Mouse (Mus musculus) gastrocnemius, postnatal 36 days (tissue): Measurements from ENCODE around the gene Gatb. TPM values are rescaled to one million over a fixed set of nuclear protein-coding genes. Genes with fewer than 3 reads are reported as not detected.
"Not testable (repeated sequence)": the region's sequence is repeated elsewhere in the genome, so short reads cannot be mapped to it uniquely, and the experiment has no call there.

Experiments
- DNase-seq, 2 experiments: peaks; one replicate each; pipeline ENCODE4 v3.0.0; 2022
- intact Hi-C: fragments of 180-260 bp; cut with DNase I; formaldehyde crosslinking; loops from one replicate; pipeline ENCODE4 v1.15.1; 2025
- long read RNA-seq, 2 experiments: library from polyadenylated mRNA; stranded (forward); transcript quantifications; one replicate each; pipeline ENCODE4 v2.0.0; 2021
- total RNA-seq, 2 experiments: library from RNA; stranded (reverse); gene quantifications; 2 replicates each; pipeline ENCODE4 v1.2.3; 2021

Gene Gatb
- total RNA-seq, result 10 to 100 TPM; 14.3 to 17.9 TPM
- long read RNA-seq, experiment 1, transcript Gatb-204 (13 exons, 3,469 nt), result major isoform, 30 of 35 reads
- long read RNA-seq, experiment 1, partial matches to known transcripts, result 2 of 35 reads
- long read RNA-seq, experiment 1, other reads (novel, unspliced or antisense), result 2 of 35 reads
- long read RNA-seq, experiment 2, transcript Gatb-204 (13 exons, 3,469 nt), result major isoform, 21 of 27 reads
- long read RNA-seq, experiment 2, partial matches to known transcripts, result 3 of 27 reads
- long read RNA-seq, experiment 2, other reads (novel, unspliced or antisense), result 3 of 27 reads

- intact Hi-C loops, result loop anchor here (5.0 to 10.0 kb wide), 3 partner anchors 348 to 652 kb away; partner anchors contain the start of gene Rps3a1
- peak; percentile 95 to 99 for DNase-seq
Observed at GRCm38 (mm10) chr3:85573864-85574830, at the start of gene Gatb. TSS of gene Gatb (plus strand) at chr3:85574119.

GRCm38 (mm10) chr3:85530601-85531161 is 43.2 kb upstream of the Gatb start:
- no peak for DNase-seq
- intact Hi-C loops, result no loop called here

- no peak for DNase-seq
Observed at GRCm38 (mm10) chr3:85532376-85532775, 41.5 kb upstream of the Gatb start.

GRCm38 (mm10) chr3:85535042-85535441 is 38.9 kb upstream of the Gatb start:
- no peak for DNase-seq
- intact Hi-C loops, result no loop called here

More at GRCm38 (mm10) chr3:85532376-85532775, 41.5 kb upstream of the Gatb start:
- intact Hi-C loops, result no loop called here

- DNase-seq, result no peak
- intact Hi-C loops, result no loop called here
Observed at GRCm38 (mm10) chr3:85535621-85536520, 38.0 kb upstream of the Gatb start.

- DNase-seq, result no peak
- intact Hi-C loops, result no loop called here
Observed at GRCm38 (mm10) chr3:85542765-85543164, 31.2 kb upstream of the Gatb start.

- no peak for DNase-seq
- intact Hi-C loops, result no loop called here
Observed at GRCm38 (mm10) chr3:85543652-85544051, 30.3 kb upstream of the Gatb start.

GRCm38 (mm10) chr3:85550312-85550711 is 23.6 kb upstream of the Gatb start:
- no peak for DNase-seq
- intact Hi-C loops, result no loop called here

- no peak for DNase-seq
- intact Hi-C loops, result no loop called here
Observed at GRCm38 (mm10) chr3:85551352-85551751, 22.6 kb upstream of the Gatb start.

- no peak for DNase-seq
- intact Hi-C loops, result no loop called here
Observed at GRCm38 (mm10) chr3:85553731-85554277, 20.1 kb upstream of the Gatb start.

- intact Hi-C loops, result no loop called here
- no peak for DNase-seq
Observed at GRCm38 (mm10) chr3:85564603-85565002, 9.3 kb upstream of the Gatb start.

- DNase-seq, result peak in 1 of 2 experiments; percentile 23
- intact Hi-C loops, result loop anchor here (5.0 to 10.0 kb wide), 3 partner anchors 351 to 649 kb away; partner anchors contain the start of gene Rps3a1
Observed at GRCm38 (mm10) chr3:85571276-85571675, 2.6 kb upstream of the Gatb start.

GRCm38 (mm10) chr3:85572502-85572901 is 1.4 kb upstream of the Gatb start:
- not testable (repeated sequence) for DNase-seq
- intact Hi-C loops, result loop anchor here (5.0 to 10.0 kb wide), 3 partner anchors 350 to 650 kb away; partner anchors contain the start of gene Rps3a1

GRCm38 (mm10) chr3:85573216-85573863 is 579 bp upstream of the Gatb start:
- intact Hi-C loops, result loop anchor here (5.0 to 10.0 kb wide), 3 partner anchors 349 to 651 kb away; partner anchors contain the start of gene Rps3a1
- no peak for DNase-seq

GRCm38 (mm10) chr3:85582726-85583125 is 8.8 kb downstream of the Gatb start:
- no peak for DNase-seq
- intact Hi-C loops, result no loop called here

- DNase-seq, result no peak
- intact Hi-C loops, result no loop called here
Observed at GRCm38 (mm10) chr3:85583194-85583593, 9.3 kb downstream of the Gatb start.

GRCm38 (mm10) chr3:85584966-85585365 is 11.0 kb downstream of the Gatb start:
- intact Hi-C loops, result no loop called here

GRCm38 (mm10) chr3:85588701-85589100 is 14.8 kb downstream of the Gatb start:
- intact Hi-C loops, result no loop called here
- no peak for DNase-seq

More at GRCm38 (mm10) chr3:85584966-85585365, 11.0 kb downstream of the Gatb start:
- DNase-seq, result no peak
